Mouse (Mus musculus): ENCODE measurements around the gene Selenof.

- TF ChIP-seq TAL1 (IDR thresholded peaks at IDR 0.05; ENCODE audit: low read length) (no peak), GATA1 (IDR thresholded peaks at IDR 0.05; ENCODE audit: low read length) (no peak)
These were observed 31.1 kb upstream of the Selenof start for GRCm38 (mm10) chr3:144539051-144539450.

Measured in erythroblast, embryonic 14.5 days (primary cell).